ENCODE assay signal across 8 mouse cellular contexts in the genomic region with DNA sequence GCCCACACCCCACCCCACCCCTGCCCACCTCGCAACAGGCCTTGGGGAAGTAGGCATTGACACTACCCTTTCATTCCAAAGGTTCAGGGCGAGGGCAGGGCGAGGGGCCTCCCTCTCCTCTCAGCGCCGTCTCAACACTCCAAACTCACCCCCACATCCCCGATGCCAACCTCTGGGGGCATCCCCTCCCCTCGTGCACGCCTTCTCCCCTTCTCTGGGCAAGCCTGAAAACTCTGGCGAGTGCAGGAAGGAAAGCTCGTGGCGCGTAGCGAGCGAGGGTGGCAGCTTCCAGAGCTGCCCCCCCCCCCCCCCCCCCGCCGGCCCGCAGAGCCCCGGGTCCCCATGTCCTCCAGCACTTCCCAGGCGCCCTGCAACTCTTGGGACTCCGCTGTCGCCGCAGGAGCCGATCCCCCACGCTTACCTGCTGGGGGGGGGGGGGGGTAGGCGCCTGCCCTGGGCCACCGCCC. TPM values are rescaled to one million over a fixed set of nuclear protein-coding genes. Genes with fewer than 3 reads are reported as not detected.
DNase-seq lines count a peak whose midpoint lies in the region; ATAC-seq and TF ChIP-seq lines count a peak whose summit lies in the region.

No protein-coding gene starts in this region.

- no peaks in the 10 kb centered on the region for H3K9me3 ChIP-seq in hindbrain, embryonic 10.5 days
- no peaks in the 10 kb centered on the region for H3K9me3 ChIP-seq in neural tube, embryonic 13.5 days

- peak overlapping the region; percentile 99 for H3K4me3 ChIP-seq in cortical plate, adult 2 months (ENCODE audit: insufficient read depth, low read length)
- peak overlapping the region; percentile 68 for H3K4me3 ChIP-seq in hindbrain, embryonic 10.5 days
- H3K4me3 ChIP-seq in liver, adult 2 months (ENCODE audit: insufficient read depth, low read depth, low read length): peak overlapping the region; percentile 87
- H3K4me3 ChIP-seq in neural tube, embryonic 13.5 days: peak overlapping the region; percentile 77

- peak overlapping the region; percentile 76 for H3K9ac ChIP-seq in liver, adult 2 months (ENCODE audit: low read depth, low read length)
- H3K9ac ChIP-seq in neural tube, embryonic 13.5 days: peak overlapping the region; percentile 90

- H3K4me1 ChIP-seq in cortical plate, adult 2 months (ENCODE audit: control insufficient read depth, insufficient read depth, low read length): peaks cover 2% of the 10 kb centered on the region; the same call in 1 of the 2 replicates
- H3K4me1 ChIP-seq in hindbrain, embryonic 10.5 days (replicated peaks): peaks cover 41% of the 10 kb centered on the region
- peaks cover 5% of the 10 kb centered on the region; the same call in 1 of the 2 replicates for H3K4me1 ChIP-seq in liver, adult 2 months (ENCODE audit: control insufficient read depth, insufficient read depth, low read length)
- H3K4me1 ChIP-seq in neural tube, embryonic 13.5 days (replicated peaks): peaks cover 41% of the 10 kb centered on the region

- DNase-seq in spleen, adult 12 weeks (ENCODE audit: low spot score): peak; percentile 23
- DNase-seq in spleen, postnatal 14 days (ENCODE audit: low spot score in 2 of 2): no peak
- no peak for DNase-seq in hindbrain, embryonic 10.5 days (ENCODE audit: low spot score)
- no peak for DNase-seq in liver, adult 2 months (ENCODE audit: extremely low read depth, low read depth, low spot score)
- no peak for DNase-seq in frontal cortex, postnatal 14 days (ENCODE audit: low spot score in 2 of 2)
- no peak for DNase-seq in frontal cortex, postnatal 36 days (ENCODE audit: low spot score in 2 of 2)

- peak overlapping the region; percentile 81 for H3K4me2 ChIP-seq in neural tube, embryonic 13.5 days

- H3K79me2 ChIP-seq in liver, adult 2 months (ENCODE audit: control insufficient read depth, insufficient read depth, low read length): peaks cover 5% of the 10 kb centered on the region; the same call in 1 of the 2 replicates

- under 1% methylated on average over 22 of the region's 26 CpGs for WGBS in hindbrain, embryonic 10.5 days
- 4% methylated on average over 10 of the region's 26 CpGs for WGBS in liver, adult 2 months
- 0% methylated on average over 8 of the region's 26 CpGs for WGBS in neural tube, embryonic 13.5 days

- 0 out of 2 replicates have a peak, but pooled peaks cover 3% of the 10 kb centered on the region for H3K27me3 ChIP-seq in hindbrain, embryonic 10.5 days (ENCODE audit: insufficient read depth, poor library complexity, severe bottlenecking)
- H3K27me3 ChIP-seq in liver, adult 2 months (ENCODE audit: control insufficient read depth, insufficient read depth, low read length): no peaks in the 10 kb centered on the region
- H3K27me3 ChIP-seq in neural tube, embryonic 13.5 days: no peaks in the 10 kb centered on the region

- H3K36me3 ChIP-seq in hindbrain, embryonic 10.5 days: peaks cover 26% of the 10 kb centered on the region
- H3K36me3 ChIP-seq in liver, adult 2 months (ENCODE audit: control insufficient read depth, insufficient read depth, low read length): no peaks in the 10 kb centered on the region
- peaks cover 9% of the 10 kb centered on the region for H3K36me3 ChIP-seq in neural tube, embryonic 13.5 days

- no peak overlapping the region for H3K27ac ChIP-seq in cortical plate, adult 2 months (ENCODE audit: insufficient read depth, low read length)
- H3K27ac ChIP-seq in hindbrain, embryonic 10.5 days: peak overlapping the region; percentile 95
- no peak overlapping the region; the same call in 1 of the 2 replicates for H3K27ac ChIP-seq in liver, adult 2 months (replicated peaks; ENCODE audit: insufficient read depth, low read depth, low read length)
- peak overlapping the region; percentile 92 for H3K27ac ChIP-seq in neural tube, embryonic 13.5 days (replicated peaks)

- no peak for TF ChIP-seq CTCF in cortical plate, adult 2 months (IDR thresholded peaks at IDR 0.05; ENCODE audit: extremely low read depth, insufficient read depth, low read length)
- no peak for TF ChIP-seq CTCF in liver, adult 2 months (IDR thresholded peaks at IDR 0.05; ENCODE audit: low read depth, low read length)

- peak; percentile 40 for ATAC-seq in neural tube, embryonic 13.5 days (ENCODE audit: low read depth)

- no peak for TF ChIP-seq POLR2A in cortical plate, adult 2 months (IDR thresholded peaks at IDR 0.05; ENCODE audit: extremely low read depth, insufficient read depth, low read length)
- TF ChIP-seq POLR2A in liver, adult 2 months (IDR thresholded peaks at IDR 0.05; ENCODE audit: extremely low read depth, insufficient read depth, low read length): no peak

RNA-seq across cellular contexts. Expression of gene Adcy6, which starts 1.1 kb away (rescaled TPM):
- 38.2 and 44.3 TPM in 2 replicates for polyA plus RNA-seq in cortical plate, adult 2 months (2012; rRNA removed)
- 11.6 and 12.0 TPM in 2 replicates for polyA plus RNA-seq in hindbrain, embryonic 10.5 days (2016; fragmentation: Nextera tagmentation; extraction: Ambion mirVana)
- total RNA-seq in liver, adult 2 months (2014; rRNA removed): 8.9 and 11.8 TPM in 2 replicates
- polyA plus RNA-seq in liver, adult 2 months (2012; rRNA removed): 13.7 and 16.3 TPM in 2 replicates
- polyA plus RNA-seq in neural tube, embryonic 13.5 days (2015; fragmentation: Nextera tagmentation; extraction: Ambion mirVana): 10.4 and 10.7 TPM in 2 replicates

RNA-seq across cellular contexts. Expression of gene Cacnb3, which starts 21.8 kb away (rescaled TPM):
- polyA plus RNA-seq in cortical plate, adult 2 months (2012; rRNA removed): 339 and 348 TPM in 2 replicates
- 38.8 and 58.6 TPM in 2 replicates for polyA plus RNA-seq in hindbrain, embryonic 10.5 days (2016; fragmentation: Nextera tagmentation; extraction: Ambion mirVana)
- 0.27 and 0.28 TPM in 2 replicates for total RNA-seq in liver, adult 2 months (2014; rRNA removed)
- polyA plus RNA-seq in liver, adult 2 months (2012; rRNA removed): 0.75 and 0.86 TPM in 2 replicates
- 124 and 137 TPM in 2 replicates for polyA plus RNA-seq in neural tube, embryonic 13.5 days (2015; fragmentation: Nextera tagmentation; extraction: Ambion mirVana)

RNA-seq across cellular contexts. Expression of gene 4930415O20Rik, which starts 38.0 kb away (rescaled TPM):
- polyA plus RNA-seq in cortical plate, adult 2 months (2012; rRNA removed): not detected in 2 replicates
- not detected in 2 replicates for polyA plus RNA-seq in hindbrain, embryonic 10.5 days (2016; fragmentation: Nextera tagmentation; extraction: Ambion mirVana)
- not detected in 2 replicates for total RNA-seq in liver, adult 2 months (2014; rRNA removed)
- not detected in 2 replicates for polyA plus RNA-seq in liver, adult 2 months (2012; rRNA removed)
- not detected in 2 replicates for polyA plus RNA-seq in neural tube, embryonic 13.5 days (2015; fragmentation: Nextera tagmentation; extraction: Ambion mirVana)

RNA-seq across cellular contexts. Expression of gene Ccnt1, which starts 38.1 kb away (rescaled TPM):
- polyA plus RNA-seq in cortical plate, adult 2 months (2012; rRNA removed): 17.4 and 17.9 TPM in 2 replicates
- 53.7 and 57.6 TPM in 2 replicates for polyA plus RNA-seq in hindbrain, embryonic 10.5 days (2016; fragmentation: Nextera tagmentation; extraction: Ambion mirVana)
- 13.5 and 13.8 TPM in 2 replicates for total RNA-seq in liver, adult 2 months (2014; rRNA removed)
- 5.4 and 7.4 TPM in 2 replicates for polyA plus RNA-seq in liver, adult 2 months (2012; rRNA removed)
- 68.7 and 76.3 TPM in 2 replicates for polyA plus RNA-seq in neural tube, embryonic 13.5 days (2015; fragmentation: Nextera tagmentation; extraction: Ambion mirVana)

RNA-seq across cellular contexts. Expression of gene Ddx23, which starts 53.9 kb away (rescaled TPM):
- polyA plus RNA-seq in cortical plate, adult 2 months (2012; rRNA removed): 53.4 and 60.5 TPM in 2 replicates
- 22.8 and 23.8 TPM in 2 replicates for polyA plus RNA-seq in hindbrain, embryonic 10.5 days (2016; fragmentation: Nextera tagmentation; extraction: Ambion mirVana)
- 27.6 and 33.9 TPM in 2 replicates for total RNA-seq in liver, adult 2 months (2014; rRNA removed)
- polyA plus RNA-seq in liver, adult 2 months (2012; rRNA removed): 15.4 and 18.8 TPM in 2 replicates
- polyA plus RNA-seq in neural tube, embryonic 13.5 days (2015; fragmentation: Nextera tagmentation; extraction: Ambion mirVana): 20.5 and 21.7 TPM in 2 replicates

Comparison
In these comparisons a context has a peak if more than half of its experiments do, and no peak if none do; other contexts are left out.
1. H3K27ac ChIP-seq: peak in hindbrain, embryonic 10.5 days (single experiment) and neural tube, embryonic 13.5 days (single experiment); none in cortical plate, adult 2 months (single experiment) and liver, adult 2 months (single experiment).
2. RNA of gene Cacnb3, which starts 21.8 kb away (polyA plus RNA-seq): 339 to 348 TPM in cortical plate, adult 2 months, 124 to 137 TPM in neural tube, embryonic 13.5 days and 38.8 to 58.6 TPM in hindbrain, embryonic 10.5 days; 0.75 to 0.86 TPM in liver, adult 2 months; every median in the first group is over 10 times any median in the second.
3. Peak in every context shown above with its lines, with median percentiles within 50 percentile points of each other: H3K4me3 ChIP-seq.